Mouse (Mus musculus) frontal cortex, postnatal 25 days (tissue): ENCODE measurements around the gene Sipa1.

Experiments used
- DNase-seq, 2 experiments: peaks; one replicate each; pipeline ENCODE4 v3.0.0; 2022; ENCODE audit warnings: low spot score in 2 of 2

The Sipa1 gene

GRCm38 (mm10) chr19:5607705-5608410, 55.6 kb downstream of the Sipa1 start:
- DNase-seq: no peak

- DNase-seq: no peak
Measured at GRCm38 (mm10) chr19:5606196-5606595, 57.3 kb downstream of the Sipa1 start.

GRCm38 (mm10) chr19:5605126-5605525, 58.4 kb downstream of the Sipa1 start:
- no peak for DNase-seq

- no peak for DNase-seq
Measured at GRCm38 (mm10) chr19:5603664-5604063, 59.8 kb downstream of the Sipa1 start.

- peak; percentile 47 to 74 for DNase-seq
Measured at GRCm38 (mm10) chr19:5601752-5602541, 61.6 kb downstream of the Sipa1 start, which contains the start of gene Rnaseh2c. Gene Rnaseh2c (plus strand): TSS chr19:5601873.
